Mouse (Mus musculus) thymus, adult 2 months (tissue): ENCODE results near the gene Ctsl.

Experiments used
- CTCF ChIP-seq: fragments of 200-500 bp; IDR thresholded peaks from 2 replicates; pipeline ENCODE4 v1.5.1; 2012; ENCODE audit warnings: mild to moderate bottlenecking, control low read depth, low read length, moderate library complexity, borderline replicate concordance; ENCODE audit not compliant: control insufficient read depth, poor library complexity, insufficient read depth; ENCODE audit errors: extremely low read depth
- POLR2A ChIP-seq: fragments of 200-500 bp; IDR thresholded peaks from 2 replicates; pipeline ENCODE4 v1.6.1; 2012; ENCODE audit warnings: mild to moderate bottlenecking, low read length, control low read depth, moderate library complexity; ENCODE audit not compliant: control insufficient read depth, poor library complexity, insufficient read depth; ENCODE audit errors: extremely low read depth

- TF ChIP-seq POLR2A (no peak), CTCF (no peak)
Observed at GRCm38 (mm10) chr13:64332321-64332720, 38.4 kb downstream of the Ctsl start.
